Mouse (Mus musculus) ES-E14 (cell line): ENCODE measurements around the gene Gusb. TPM values are rescaled to one million over a fixed set of nuclear protein-coding genes. Genes with fewer than 3 reads are reported as not detected.

Experiments used
- DNase-seq: peaks from one replicate; pipeline ENCODE4 v3.0.0-alpha.2; 2013; ENCODE audit warnings: low read depth, low spot score
- H3K27ac ChIP-seq: 2 replicates; pipeline ENCODE4 v1.5.1; 2012; ENCODE audit warnings: low read depth, mild to moderate bottlenecking, low read length, moderate library complexity, mixed read lengths; ENCODE audit not compliant: poor library complexity, insufficient read depth, severe bottlenecking
- H3K36me3 ChIP-seq: 2 replicates; pipeline ENCODE4 v1.6.1; 2012; ENCODE audit warnings: mild to moderate bottlenecking, low read length, moderate library complexity, mixed read lengths; ENCODE audit not compliant: control insufficient read depth, poor library complexity, insufficient read depth, severe bottlenecking
- H3K4me1 ChIP-seq, 2 experiments: fragments of 150-350 bp in 1 of 2; sonication (generic) in 1 of 2; 2 replicates each; pipeline ENCODE4 v1.6.1; 2012; ENCODE audit warnings: low read length in 2 of 2, mild to moderate bottlenecking in 1 of 2, mixed read lengths in 1 of 2; ENCODE audit not compliant: control insufficient read depth in 2 of 2, insufficient read depth in 2 of 2, poor library complexity in 1 of 2
- H3K4me3 ChIP-seq, 2 experiments: fragments of 150-350 bp in 1 of 2; sonication (generic) in 1 of 2; 2 replicates each; pipeline ENCODE4 v1.5.1; 2012; ENCODE audit warnings: low read length in 2 of 2, low read depth in 1 of 2, mild to moderate bottlenecking in 1 of 2, mixed read lengths in 1 of 2; ENCODE audit not compliant: insufficient read depth in 1 of 2, poor library complexity in 1 of 2, severe bottlenecking in 1 of 2
- H3K9ac ChIP-seq: 2 replicates; pipeline ENCODE4 v1.6.1; 2012; ENCODE audit warnings: low read depth, mild to moderate bottlenecking, low read length, mixed read lengths; ENCODE audit not compliant: poor library complexity, insufficient read depth, severe bottlenecking
- H3K9me3 ChIP-seq: fragments of 150-350 bp; sonication (generic); 2 replicates; pipeline ENCODE4 v1.6.1; 2012; ENCODE audit warnings: low read depth, mild to moderate bottlenecking, low read length; ENCODE audit not compliant: control insufficient read depth, insufficient read depth
- CHD2 ChIP-seq: IDR thresholded peaks from 2 replicates; pipeline ENCODE4 v1.6.1; 2014; ENCODE audit warnings: mild to moderate bottlenecking, low read depth, low read length, inconsistent platforms
- HCFC1 ChIP-seq: IDR thresholded peaks from 2 replicates; pipeline ENCODE4 v1.6.1; 2012; ENCODE audit warnings: low read length, inconsistent platforms, borderline replicate concordance; ENCODE audit not compliant: insufficient read depth
- MAFK ChIP-seq: IDR thresholded peaks from 2 replicates; pipeline ENCODE4 v1.6.1; 2014; ENCODE audit warnings: mild to moderate bottlenecking, low read depth, low read length, inconsistent platforms; ENCODE audit not compliant: insufficient read depth
- ZC3H11A ChIP-seq: IDR thresholded peaks from 2 replicates; pipeline ENCODE4 v1.6.1; 2012; ENCODE audit warnings: low read depth, mild to moderate bottlenecking, inconsistent platforms, low read length, borderline replicate concordance
- ZNF384 ChIP-seq: IDR thresholded peaks from 2 replicates; pipeline ENCODE4 v1.6.1; 2012; ENCODE audit warnings: low read depth, low read length, inconsistent platforms
- in situ Hi-C, 2 experiments: fragments of 600-800 bp; cut with MboI; formaldehyde crosslinking; loops; one replicate each; pipeline ENCODE4 v1.15.1; 2025; ENCODE audit warnings: low sequenced_read_pairs in 2 of 2, inconsistent platforms in 1 of 2; ENCODE audit not compliant: unreplicated experiment in 2 of 2
- total RNA-seq: library from RNA; depleted of rRNA; stranded (reverse); fragments of 300-350 nt; gene quantifications from 2 replicates; pipeline ENCODE4 v1.2.3, GENCODE M21; 2012

Gene Gusb
- total RNA-seq, 1 experiment: 29.0 TPM

GRCm38 (mm10) chr5:130000735-130001134, 2.1 kb downstream of the Gusb start:
- no peak overlapping the region for H3K27ac ChIP-seq
- TF ChIP-seq CHD2 (no peak), MAFK (no peak), ZNF384 (no peak), HCFC1 (no peak), ZC3H11A (no peak)
- no peak overlapping the region for H3K9ac ChIP-seq
- H3K36me3 ChIP-seq: no peaks in the 10 kb centered on the region; the same call in 1 of the 2 replicates
- in situ Hi-C loops: no loop called here
- no peak overlapping the region for H3K4me3 ChIP-seq
- H3K4me1 ChIP-seq: peaks cover 3 to 19% of the 10 kb centered on the region in 2 experiments; a peak in 3 of 4 replicates
- no peak for DNase-seq
- no peaks in the 10 kb centered on the region for H3K9me3 ChIP-seq

GRCm38 (mm10) chr5:129999097-129999496, 3.8 kb downstream of the Gusb start:
- H3K4me3 ChIP-seq: no peak overlapping the region
- no peak overlapping the region for H3K27ac ChIP-seq
- H3K9me3 ChIP-seq: no peaks in the 10 kb centered on the region
- no peaks in the 10 kb centered on the region; the same call in 1 of the 2 replicates for H3K36me3 ChIP-seq
- H3K4me1 ChIP-seq: peaks cover 3 to 21% of the 10 kb centered on the region in 2 experiments; a peak in 3 of 4 replicates
- in situ Hi-C loops: no loop called here
- TF ChIP-seq ZC3H11A (0 out of 2 replicates have a peak, but pooled peaks have one; percentile 13), HCFC1 (no peak), CHD2 (no peak)
- peak; percentile 48 for DNase-seq
- H3K9ac ChIP-seq: no peak overlapping the region

- Histone ChIP-seq H3K4me1 (peaks cover 0 to 19% of the 10 kb centered on the region in 2 experiments; a peak in 1 of 4 replicates), H3K9me3 (no peaks in the 10 kb centered on the region), H3K27ac (no peak overlapping the region), H3K9ac (peak overlapping the region; percentile 38), H3K36me3 (no peaks in the 10 kb centered on the region; the same call in 1 of the 2 replicates), H3K4me3 (no peak overlapping the region)
- in situ Hi-C loops: no loop called here
- DNase-seq: no peak
- TF ChIP-seq ZC3H11A (no peak), MAFK (no peak), HCFC1 (no peak), CHD2 (no peak), ZNF384 (no peak)
Measured at GRCm38 (mm10) chr5:129997700-129998099, 5.1 kb downstream of the Gusb start.

- H3K9me3 ChIP-seq: no peaks in the 10 kb centered on the region
- TF ChIP-seq CHD2: no peak
- TF ChIP-seq HCFC1: no peak
- no peak for TF ChIP-seq MAFK
- no peak for TF ChIP-seq ZNF384
- TF ChIP-seq ZC3H11A: no peak
- no peak overlapping the region for H3K4me3 ChIP-seq
- H3K27ac ChIP-seq: no peak overlapping the region
- H3K9ac ChIP-seq: no peak overlapping the region
- H3K36me3 ChIP-seq: no peaks in the 10 kb centered on the region; the same call in 1 of the 2 replicates
- no peak for DNase-seq
- peaks cover 0 to 12% of the 10 kb centered on the region in 2 experiments; a peak in 1 of 4 replicates for H3K4me1 ChIP-seq
- in situ Hi-C loops: no loop called here
Measured at GRCm38 (mm10) chr5:129994989-129995388, 7.9 kb downstream of the Gusb start.

GRCm38 (mm10) chr5:129993374-129993773, 9.5 kb downstream of the Gusb start:
- Histone ChIP-seq H3K27ac (no peak overlapping the region), H3K9ac (no peak overlapping the region), H3K9me3 (no peaks in the 10 kb centered on the region), H3K36me3 (peaks cover 2% of the 10 kb centered on the region; the same call in 1 of the 2 replicates), H3K4me1 (peaks cover 2 to 15% of the 10 kb centered on the region in 2 experiments; a peak in 3 of 4 replicates), H3K4me3 (no peak overlapping the region)
- TF ChIP-seq CHD2 (no peak), MAFK (no peak), ZC3H11A (no peak), HCFC1 (no peak), ZNF384 (no peak)
- DNase-seq: no peak
- in situ Hi-C loops: no loop called here
